Mouse (Mus musculus): ENCODE results near the gene Hectd2.

Hectd2 gene

GRCm38 (mm10) chr19:36645308-36645889, 91.0 kb downstream of the Hectd2 start:
- no peak for DNase-seq (ENCODE audit: extremely low spot score, low read depth, low spot score)

DNA sequence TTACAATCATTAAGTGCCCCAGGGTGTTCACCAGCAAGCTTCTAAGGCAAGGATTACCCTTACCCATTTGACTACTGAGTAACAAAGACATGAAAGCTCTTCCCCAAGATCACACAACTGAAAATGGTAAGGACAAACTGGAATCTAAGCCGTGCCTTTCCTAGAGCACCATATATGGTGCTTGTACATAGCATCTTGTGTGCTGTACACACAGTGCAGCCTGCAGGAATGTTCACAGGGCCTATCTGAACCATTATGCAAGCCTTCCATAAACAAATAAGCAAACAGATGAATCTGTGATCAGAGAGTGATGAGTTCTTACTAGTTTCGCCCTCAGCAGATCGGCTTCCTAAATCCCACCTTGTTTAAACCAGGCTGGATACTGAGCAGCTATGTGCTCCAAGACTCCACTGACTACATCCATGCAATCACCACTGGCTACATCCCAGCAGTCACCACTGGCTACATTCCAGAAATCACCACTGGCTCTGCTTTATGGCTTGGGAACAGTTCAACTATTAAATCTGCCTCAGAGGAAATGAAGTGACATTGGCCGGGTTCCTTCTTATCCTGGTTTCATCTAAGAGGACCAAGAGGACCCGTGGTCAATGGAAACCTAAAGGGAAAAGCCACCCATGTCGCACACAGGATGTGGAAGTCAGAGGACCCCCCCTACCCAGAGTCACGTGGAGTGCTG, 91.8 kb downstream of the Hectd2 start:
- no peak for DNase-seq (ENCODE audit: extremely low spot score, low read depth, low spot score)

DNA sequence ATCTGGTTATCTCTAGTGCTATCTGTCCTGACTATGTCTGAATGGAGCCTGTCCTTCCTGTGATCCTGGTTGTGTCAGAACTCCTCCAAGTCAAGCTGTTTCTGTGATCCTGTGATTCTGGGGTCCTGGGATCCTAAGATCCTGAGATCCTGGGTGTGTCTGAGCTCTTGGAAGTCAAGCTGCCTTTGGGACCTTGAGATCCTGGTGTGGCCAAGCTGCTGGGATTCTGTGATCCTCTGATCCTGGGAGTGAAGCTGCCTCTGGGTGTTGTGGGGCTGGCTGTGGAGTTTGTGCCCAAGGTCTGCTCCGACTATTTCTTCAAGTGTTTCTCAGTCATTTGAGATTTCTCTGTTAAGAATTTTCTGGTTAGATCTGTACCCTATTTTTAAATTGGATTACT, 98.2 kb downstream of the Hectd2 start:
- no peak for DNase-seq (ENCODE audit: extremely low spot score, low read depth, low spot score)

DNA sequence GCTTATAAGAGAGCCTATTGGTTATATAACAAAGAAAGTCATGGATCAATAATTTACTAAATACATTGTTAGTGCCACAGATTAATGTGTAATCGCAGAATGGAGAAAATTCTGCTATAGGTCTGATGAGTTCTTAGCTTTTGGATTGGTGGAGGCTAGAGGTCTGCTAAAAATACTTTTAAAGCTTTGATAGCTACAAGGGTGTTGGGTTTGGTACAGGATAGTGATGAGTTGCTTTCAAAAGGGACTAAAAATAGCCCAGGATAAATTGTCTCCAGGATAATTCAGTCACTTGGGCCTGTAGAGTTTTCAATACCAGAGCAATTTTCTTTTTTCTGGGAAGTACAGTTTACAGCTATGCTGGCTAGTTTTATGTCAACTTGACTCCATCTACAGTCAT, 108.3 kb downstream of the Hectd2 start:
- DNase-seq (ENCODE audit: extremely low spot score, low read depth, low spot score), result no peak

DNA sequence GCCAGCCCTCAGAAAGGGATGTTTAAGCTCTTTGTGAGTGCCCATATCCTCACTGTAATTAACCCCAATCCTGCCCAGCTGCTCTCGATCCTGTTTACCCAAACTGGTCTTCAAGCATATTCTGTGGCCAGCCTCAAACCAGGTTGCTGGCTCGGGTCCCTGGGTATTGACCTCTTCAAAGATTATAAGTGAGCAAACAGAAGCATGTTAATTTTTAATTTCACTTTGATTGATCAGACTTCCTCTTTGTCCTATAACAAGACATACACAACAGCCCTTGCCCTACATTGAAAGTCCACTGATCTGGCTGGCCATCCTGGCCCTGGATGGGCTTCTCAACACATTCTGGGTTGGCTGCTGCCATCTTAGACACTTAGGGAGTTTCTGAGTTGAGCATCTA, 109.5 kb downstream of the Hectd2 start:
- no peak for DNase-seq (ENCODE audit: extremely low spot score, low read depth, low spot score)

- DNase-seq (ENCODE audit: extremely low spot score, low read depth, low spot score), result no peak
These were observed 110.0 kb downstream of the Hectd2 start for GRCm38 (mm10) chr19:36664417-36664816.

- no peak for DNase-seq (ENCODE audit: extremely low spot score, low read depth, low spot score)
These were observed 110.8 kb downstream of the Hectd2 start for GRCm38 (mm10) chr19:36665206-36665605.

DNA sequence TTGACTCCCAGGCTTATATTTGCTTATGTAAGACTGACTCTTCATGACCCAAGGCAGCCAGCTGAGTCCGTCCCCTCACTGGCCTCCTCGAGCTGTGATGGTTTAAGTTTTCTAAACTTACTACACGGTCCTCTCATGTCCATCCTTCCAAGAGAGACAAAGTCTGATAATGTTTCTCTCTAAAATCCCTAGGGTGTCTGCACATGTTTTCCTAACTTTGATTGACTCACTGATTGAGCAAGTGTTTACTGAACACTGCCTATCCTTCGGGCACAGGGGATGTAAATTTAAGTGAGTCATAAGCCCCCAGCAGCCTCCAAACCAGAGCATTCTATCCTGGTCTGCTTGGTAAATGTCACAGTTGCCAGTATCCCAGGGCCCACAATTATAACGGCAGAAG, 111.2 kb downstream of the Hectd2 start:
- DNase-seq (ENCODE audit: extremely low spot score, low read depth, low spot score), result no peak

GRCm38 (mm10) chr19:36666471-36666870, 112.0 kb downstream of the Hectd2 start:
- DNase-seq (ENCODE audit: extremely low spot score, low read depth, low spot score), result no peak

DNA sequence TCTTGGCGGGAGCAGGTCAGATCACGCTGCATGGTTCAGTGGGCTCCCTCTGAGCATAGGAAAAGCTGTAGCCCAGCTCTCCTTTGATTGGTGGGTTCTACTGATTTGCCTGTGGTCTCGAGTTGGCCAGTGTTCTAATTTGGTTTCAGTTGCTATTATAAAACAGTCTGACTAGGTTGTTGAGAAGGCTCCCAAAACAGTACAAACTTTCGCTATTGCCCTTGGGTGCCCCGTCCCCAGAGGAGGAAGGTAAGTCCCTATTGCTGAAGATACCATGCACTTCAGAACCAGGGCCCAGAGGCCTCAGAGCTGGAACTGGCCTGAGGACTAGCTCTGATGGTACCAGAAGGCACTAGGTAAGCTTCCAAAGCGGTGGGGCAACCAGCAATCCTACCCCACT, 112.9 kb downstream of the Hectd2 start:
- no peak for DNase-seq (ENCODE audit: extremely low spot score, low read depth, low spot score)

DNA sequence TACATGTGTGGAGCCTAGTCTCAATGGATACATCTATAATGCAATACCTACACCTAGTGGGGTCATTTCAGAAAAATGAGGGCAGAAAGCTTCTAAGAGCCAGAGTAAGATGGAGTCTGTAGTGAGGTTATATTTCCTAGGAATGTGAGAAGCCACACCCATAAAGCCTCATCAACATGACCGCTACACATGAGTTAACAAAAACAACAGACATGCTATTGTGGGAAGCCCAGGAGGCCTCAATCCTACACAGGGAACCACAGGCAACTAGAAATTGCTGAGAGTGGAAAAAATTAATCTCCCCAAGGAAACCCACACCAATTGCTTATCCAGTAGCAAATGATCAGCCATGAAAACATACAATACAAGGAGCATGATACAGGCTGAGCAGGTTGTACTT, 113.7 kb downstream of the Hectd2 start:
- DNase-seq (ENCODE audit: extremely low spot score, low read depth, low spot score), result no peak

GRCm38 (mm10) chr19:36668881-36669639, 114.6 kb downstream of the Hectd2 start:
- DNase-seq (ENCODE audit: extremely low spot score, low read depth, low spot score), result no peak

GRCm38 (mm10) chr19:36669720-36670451, 115.4 kb downstream of the Hectd2 start:
- DNase-seq (ENCODE audit: extremely low spot score, low read depth, low spot score), result no peak
